Mouse (Mus musculus): Measurements from ENCODE around the gene Tmem203.
A peak's percentile ranks its signal among the peaks of the same experiment; 100 is the strongest.

GRCm38 (mm10) chr2:25258887-25259286 lies 3.6 kb downstream of the Tmem203 start:
- no peak for TF ChIP-seq POLR2A (IDR thresholded peaks at IDR 0.05; ENCODE audit: low read depth, low read length)
- peak; percentile 46 for TF ChIP-seq CTCF (conservative IDR thresholded peaks at IDR 0.05; ENCODE audit: insufficient read depth, insufficient read length, low read depth, low read length)

Measured in kidney, adult 2 months (tissue).